Mouse (Mus musculus): ENCODE data around the gene Uba2. TPM values are rescaled to one million over a fixed set of nuclear protein-coding genes. Genes with fewer than 3 reads are reported as not detected.
"Not testable (repeated sequence)": the region's sequence is repeated elsewhere in the genome, so short reads cannot be mapped to it uniquely, and the experiment has no call there.

Uba2 gene
- polyA plus RNA-seq, 1 experiment: 32.7 TPM

DNA sequence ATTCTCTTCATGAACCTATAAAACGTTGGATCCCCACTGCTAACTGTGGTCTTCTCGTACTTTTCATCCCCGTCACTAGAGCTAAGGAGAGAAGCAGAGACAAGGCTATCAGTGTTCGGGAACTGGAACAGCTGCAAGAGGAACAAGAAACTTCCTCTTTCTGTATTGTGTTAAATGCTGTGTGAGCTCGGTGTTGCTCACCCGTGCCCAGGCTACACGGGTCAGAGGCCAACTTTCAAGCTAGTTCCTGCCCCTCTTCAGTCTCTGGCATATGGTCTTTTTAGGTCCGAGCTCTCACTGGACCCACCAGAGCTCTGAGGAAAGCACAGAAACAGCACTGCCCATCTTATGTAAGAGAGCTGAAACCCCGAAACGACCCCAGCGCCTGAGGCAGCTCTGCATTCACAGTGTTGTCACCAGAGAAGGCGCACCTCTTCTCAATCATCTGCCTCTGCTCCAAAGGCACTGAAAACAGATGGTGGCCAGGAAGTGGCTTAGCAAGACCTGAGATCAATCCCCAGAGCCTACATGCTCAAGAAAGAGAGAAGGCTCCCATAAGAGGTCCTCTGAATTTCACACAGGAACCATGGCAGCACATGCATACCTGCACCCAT lies 20.1 kb upstream of the Uba2 start:
- H3K4me1 ChIP-seq (ENCODE audit: control insufficient read depth, insufficient read depth, low read length): no peaks in the 10 kb centered on the region
- no peak for TF ChIP-seq POLR2A (IDR thresholded peaks at IDR 0.05; ENCODE audit: low read depth, low read length)
- no peak for TF ChIP-seq CTCF (conservative IDR thresholded peaks at IDR 0.05; ENCODE audit: insufficient read depth, insufficient read length, low read depth, low read length)
- H3K36me3 ChIP-seq (ENCODE audit: control insufficient read depth, insufficient read depth, low read length): 0 out of 2 replicates have a peak, but pooled peaks cover 1% of the 10 kb centered on the region
- no peak overlapping the region for H3K27ac ChIP-seq (ENCODE audit: insufficient read depth, low read depth, low read length)
- 88% methylated on average over 12 of the region's 12 CpGs for WGBS
- no peaks in the 10 kb centered on the region for H3K27me3 ChIP-seq (replicated peaks; ENCODE audit: control insufficient read depth, insufficient read depth, low read length)
- no peak for DNase-seq
- no peak overlapping the region for H3K4me3 ChIP-seq (ENCODE audit: insufficient read depth, low read depth, low read length)

DNA sequence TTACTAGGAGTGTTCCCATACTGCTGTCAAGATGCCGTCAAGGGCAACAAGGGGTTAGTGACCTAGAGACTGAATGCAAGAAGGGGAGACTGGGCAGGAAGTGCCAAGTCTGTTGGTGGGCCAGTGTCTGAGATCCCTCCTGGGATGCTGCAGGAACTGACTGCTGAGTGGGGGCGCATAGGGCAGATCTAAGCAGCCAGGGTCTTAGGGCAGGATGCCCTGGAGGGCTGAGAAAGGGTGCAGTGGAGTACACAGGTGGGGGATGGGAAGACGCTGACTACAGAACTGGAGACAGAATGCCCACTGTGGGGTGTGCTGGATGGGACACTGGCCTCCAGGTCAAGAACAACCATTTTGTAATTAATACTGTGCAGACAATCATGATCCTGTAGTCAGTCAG lies 14.4 kb upstream of the Uba2 start:
- Histone ChIP-seq H3K27ac (ENCODE audit: insufficient read depth, low read depth, low read length) (no peak overlapping the region), H3K4me1 (ENCODE audit: control insufficient read depth, insufficient read depth, low read length) (no peaks in the 10 kb centered on the region), H3K36me3 (ENCODE audit: control insufficient read depth, insufficient read depth, low read length) (peaks cover 3% of the 10 kb centered on the region; the same call in 1 of the 2 replicates), H3K27me3 (replicated peaks; ENCODE audit: control insufficient read depth, insufficient read depth, low read length) (no peaks in the 10 kb centered on the region), H3K4me3 (ENCODE audit: insufficient read depth, low read depth, low read length) (no peak overlapping the region)
- 85% methylated on average over 3 of the region's 3 CpGs for WGBS
- no peak for DNase-seq
- no peak for TF ChIP-seq CTCF (conservative IDR thresholded peaks at IDR 0.05; ENCODE audit: insufficient read depth, insufficient read length, low read depth, low read length)
- no peak for TF ChIP-seq POLR2A (IDR thresholded peaks at IDR 0.05; ENCODE audit: low read depth, low read length)

- Histone ChIP-seq H3K27ac (ENCODE audit: insufficient read depth, low read depth, low read length) (no peak overlapping the region), H3K27me3 (replicated peaks; ENCODE audit: control insufficient read depth, insufficient read depth, low read length) (no peaks in the 10 kb centered on the region), H3K36me3 (ENCODE audit: control insufficient read depth, insufficient read depth, low read length) (peaks cover 3% of the 10 kb centered on the region; the same call in 1 of the 2 replicates), H3K4me1 (ENCODE audit: control insufficient read depth, insufficient read depth, low read length) (no peaks in the 10 kb centered on the region), H3K4me3 (ENCODE audit: insufficient read depth, low read depth, low read length) (no peak overlapping the region)
- TF ChIP-seq CTCF (conservative IDR thresholded peaks at IDR 0.05; ENCODE audit: insufficient read depth, insufficient read length, low read depth, low read length): no peak
- TF ChIP-seq POLR2A (IDR thresholded peaks at IDR 0.05; ENCODE audit: low read depth, low read length): no peak
- DNase-seq: no peak
- 94% methylated on average over 13 of the region's 13 CpGs for WGBS
These were observed 14.0 kb upstream of the Uba2 start for GRCm38 (mm10) chr7:34183356-34183755.

GRCm38 (mm10) chr7:34176241-34176640 lies 6.8 kb upstream of the Uba2 start:
- H3K4me1 ChIP-seq (ENCODE audit: control insufficient read depth, insufficient read depth, low read length); H3K36me3 ChIP-seq (ENCODE audit: control insufficient read depth, insufficient read depth, low read length); H3K4me3 ChIP-seq (ENCODE audit: insufficient read depth, low read depth, low read length); DNase-seq; H3K27me3 ChIP-seq (replicated peaks; ENCODE audit: control insufficient read depth, insufficient read depth, low read length); H3K27ac ChIP-seq (ENCODE audit: insufficient read depth, low read depth, low read length): not testable (repeated sequence)
- 87% methylated on average over 6 of the region's 6 CpGs for WGBS

DNA sequence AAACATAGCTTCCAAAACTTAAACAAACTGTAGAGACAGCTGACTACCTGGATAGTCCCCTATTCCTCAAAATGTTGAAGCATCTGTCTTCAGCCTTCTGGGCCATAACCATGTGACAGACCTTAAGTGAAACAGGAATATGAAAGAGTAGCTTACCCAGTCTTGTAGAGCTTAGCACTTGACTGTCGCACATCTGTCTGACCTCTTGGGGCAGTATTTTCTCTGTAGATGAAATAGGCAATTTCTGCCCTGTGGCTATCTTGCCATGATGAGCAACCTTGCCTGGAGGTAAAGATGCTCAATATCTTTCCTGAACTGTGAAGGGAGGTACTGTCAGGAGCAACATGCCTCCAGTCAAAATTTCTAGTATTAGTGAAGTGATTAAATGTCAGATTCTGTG lies 2.9 kb upstream of the Uba2 start:
- TF ChIP-seq CTCF (conservative IDR thresholded peaks at IDR 0.05; ENCODE audit: insufficient read depth, insufficient read length, low read depth, low read length): no peak
- no peak for TF ChIP-seq POLR2A (IDR thresholded peaks at IDR 0.05; ENCODE audit: low read depth, low read length)
- H3K36me3 ChIP-seq (ENCODE audit: control insufficient read depth, insufficient read depth, low read length): no peaks in the 10 kb centered on the region
- H3K27me3 ChIP-seq (replicated peaks; ENCODE audit: control insufficient read depth, insufficient read depth, low read length): no peaks in the 10 kb centered on the region
- H3K4me3 ChIP-seq (ENCODE audit: insufficient read depth, low read depth, low read length): no peak overlapping the region
- no peaks in the 10 kb centered on the region for H3K4me1 ChIP-seq (ENCODE audit: control insufficient read depth, insufficient read depth, low read length)
- H3K27ac ChIP-seq (ENCODE audit: insufficient read depth, low read depth, low read length): no peak overlapping the region
- DNase-seq: no peak
- 65% methylated on average over 1 of the region's 1 CpGs for WGBS

- 9% methylated on average over 30 of the region's 30 CpGs for WGBS
- Histone ChIP-seq H3K4me1 (ENCODE audit: control insufficient read depth, insufficient read depth, low read length) (no peaks in the 10 kb centered on the region), H3K36me3 (ENCODE audit: control insufficient read depth, insufficient read depth, low read length) (peaks cover under 1% of the 10 kb centered on the region; the same call in 1 of the 2 replicates), H3K27me3 (replicated peaks; ENCODE audit: control insufficient read depth, insufficient read depth, low read length) (no peaks in the 10 kb centered on the region), H3K4me3 (ENCODE audit: insufficient read depth, low read depth, low read length) (peak overlapping the region; percentile 94), H3K27ac (ENCODE audit: insufficient read depth, low read depth, low read length) (peak overlapping the region; percentile 87)
- TF ChIP-seq POLR2A (IDR thresholded peaks at IDR 0.05; ENCODE audit: low read depth, low read length): peak; percentile 90
- TF ChIP-seq CTCF (conservative IDR thresholded peaks at IDR 0.05; ENCODE audit: insufficient read depth, insufficient read length, low read depth, low read length): no peak
- peak; percentile 94 for DNase-seq
These were observed 738 bp downstream of the Uba2 start for GRCm38 (mm10) chr7:34168470-34169251.

- Histone ChIP-seq H3K27ac (ENCODE audit: insufficient read depth, low read depth, low read length) (peak overlapping the region; percentile 87), H3K27me3 (replicated peaks; ENCODE audit: control insufficient read depth, insufficient read depth, low read length) (no peaks in the 10 kb centered on the region), H3K4me1 (ENCODE audit: control insufficient read depth, insufficient read depth, low read length) (no peaks in the 10 kb centered on the region), H3K4me3 (ENCODE audit: insufficient read depth, low read depth, low read length) (peak overlapping the region; percentile 94), H3K36me3 (ENCODE audit: control insufficient read depth, insufficient read depth, low read length) (peaks cover 2% of the 10 kb centered on the region; the same call in 1 of the 2 replicates)
- TF ChIP-seq CTCF (conservative IDR thresholded peaks at IDR 0.05; ENCODE audit: insufficient read depth, insufficient read length, low read depth, low read length) (no peak), POLR2A (IDR thresholded peaks at IDR 0.05; ENCODE audit: low read depth, low read length) (no peak)
- under 1% methylated on average over 54 of the region's 54 CpGs for WGBS
- DNase-seq: peak; percentile 33
These were observed 1.5 kb downstream of the Uba2 start for GRCm38 (mm10) chr7:34167766-34168469.
